Mouse (Mus musculus) liver, adult (tissue): ENCODE data around the gene Rpa1.

Experiments used
- GATA4 ChIP-seq: IDR thresholded peaks from 2 replicates; pipeline ENCODE4 v1.6.1; 2014; ENCODE audit warnings: mild to moderate bottlenecking, low read length; ENCODE audit not compliant: insufficient replicate concordance

Rpa1 gene

DNA sequence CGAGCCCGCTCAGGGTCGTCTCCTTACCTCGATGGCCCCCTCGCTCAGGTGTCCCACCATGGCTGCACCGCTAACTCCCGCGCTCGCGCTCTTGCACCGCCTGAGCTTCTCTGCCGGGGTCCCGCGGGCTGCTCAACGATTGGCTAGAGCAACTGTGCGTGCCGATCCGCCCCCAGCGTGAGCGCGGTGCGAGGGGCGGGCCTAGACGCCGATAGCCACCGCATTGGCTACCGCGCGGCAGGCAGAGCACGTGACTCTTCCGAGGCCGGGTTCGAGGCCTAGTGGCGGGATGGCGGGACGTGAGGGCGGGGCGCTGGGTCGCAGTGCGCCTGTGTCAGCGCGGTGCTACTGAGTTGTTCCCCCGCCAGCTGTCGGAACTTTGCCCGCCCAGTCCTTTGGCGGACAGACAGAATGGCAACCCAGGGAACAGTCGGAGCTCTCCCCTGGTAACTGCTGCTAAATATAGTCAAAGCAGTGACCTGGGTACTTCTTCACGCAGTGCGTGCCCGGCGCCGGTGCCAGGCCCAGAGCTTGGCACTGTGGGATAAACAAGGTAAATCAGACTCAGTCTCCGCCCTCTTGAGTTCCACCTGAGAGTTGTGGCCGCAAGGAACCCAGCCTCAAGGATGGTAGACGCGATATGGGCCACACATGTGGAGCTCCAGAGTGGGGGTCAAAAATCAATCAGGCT, at the start of gene Rpa1, which contains the start of gene Smyd4:
Rpa1 (minus strand) TSS at position 126 of the 691 bp plus-strand sequence.
Smyd4 (plus strand) TSS at position 235 of the 691 bp plus-strand sequence.
- no peak for TF ChIP-seq GATA4

DNA sequence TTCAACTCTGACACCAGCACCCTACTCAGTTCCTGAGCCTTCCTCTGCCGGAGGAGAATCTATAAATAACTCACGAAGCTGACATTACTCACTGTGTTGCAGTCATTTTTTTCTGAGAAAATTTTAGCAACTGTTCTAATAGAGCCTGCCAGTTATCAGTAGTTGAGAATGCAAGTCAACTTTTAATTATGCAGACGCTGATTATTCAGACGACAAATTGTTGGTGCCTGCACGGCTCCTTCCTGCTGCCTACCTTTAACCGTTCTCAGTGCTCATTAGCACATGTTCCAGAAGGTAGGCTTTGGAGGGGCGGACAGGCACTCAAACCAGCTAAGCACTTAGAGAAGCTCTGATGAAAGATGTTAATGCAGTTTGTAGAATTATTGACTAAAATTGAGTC, 49.3 kb upstream of the Rpa1 start:
- TF ChIP-seq GATA4 = no peak

DNA sequence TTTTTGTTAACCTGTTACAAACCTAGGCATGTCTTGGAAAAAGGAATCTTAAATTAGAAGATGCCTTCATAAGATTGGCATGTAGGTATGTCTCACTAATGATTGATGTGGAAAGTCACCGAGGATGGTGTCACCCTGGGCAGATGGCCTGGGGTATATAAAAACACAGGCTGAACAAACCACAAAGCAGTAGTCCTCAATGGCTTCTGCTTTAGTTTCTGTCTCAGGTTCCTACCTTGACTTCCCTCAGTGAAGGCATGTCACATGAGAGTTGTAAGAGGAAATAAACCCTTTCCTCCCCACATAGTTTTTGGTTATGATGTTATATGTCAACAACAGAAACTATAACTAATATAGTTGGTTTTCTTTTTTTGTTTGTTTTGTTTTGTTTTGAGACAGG, 47.5 kb upstream of the Rpa1 start:
- no peak for TF ChIP-seq GATA4

- TF ChIP-seq GATA4 = no peak
These were observed 29.0 kb upstream of the Rpa1 start for GRCm38 (mm10) chr11:75377125-75377524.

DNA sequence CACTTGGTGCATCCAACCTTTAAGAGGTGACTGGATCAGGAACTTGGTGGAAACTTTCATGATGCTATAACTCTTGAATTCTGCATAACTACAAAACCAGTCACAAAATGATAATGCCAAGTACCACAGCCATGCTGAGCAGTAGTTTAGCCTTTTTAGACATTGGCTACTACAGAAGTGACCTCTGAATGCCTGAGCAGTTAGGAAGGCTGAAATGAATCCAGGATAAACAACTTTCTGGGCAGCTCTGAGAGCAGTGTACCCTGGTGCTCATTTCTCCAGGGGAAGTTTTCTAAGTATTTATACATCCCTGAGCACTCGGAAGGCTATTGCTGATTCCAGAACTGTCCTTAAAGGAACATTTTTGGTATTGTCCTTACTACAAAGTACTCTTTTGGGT, 7.4 kb upstream of the Rpa1 start:
- TF ChIP-seq GATA4 = no peak

GRCm38 (mm10) chr11:75351225-75351624, 3.1 kb upstream of the Rpa1 start:
- no peak for TF ChIP-seq GATA4

DNA sequence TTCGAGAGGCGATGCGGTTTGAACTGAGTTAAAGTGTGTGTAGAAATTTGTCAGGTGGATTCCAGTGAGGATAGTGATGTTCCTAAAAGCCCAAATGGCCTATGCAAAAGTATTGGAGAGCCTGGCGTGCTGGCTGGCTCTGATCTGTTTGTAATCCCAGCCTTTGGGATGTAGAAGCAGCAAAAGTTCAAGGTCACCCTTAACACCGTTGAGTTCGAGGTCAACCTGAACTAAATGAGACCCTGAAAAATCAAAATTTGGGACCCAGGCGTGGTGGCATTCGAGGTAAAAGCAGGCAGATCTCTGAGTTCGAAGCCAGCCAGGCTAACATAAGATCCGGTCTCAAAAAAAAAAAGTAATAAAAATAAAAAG, 752 bp upstream of the Rpa1 start:
- no peak for TF ChIP-seq GATA4

DNA sequence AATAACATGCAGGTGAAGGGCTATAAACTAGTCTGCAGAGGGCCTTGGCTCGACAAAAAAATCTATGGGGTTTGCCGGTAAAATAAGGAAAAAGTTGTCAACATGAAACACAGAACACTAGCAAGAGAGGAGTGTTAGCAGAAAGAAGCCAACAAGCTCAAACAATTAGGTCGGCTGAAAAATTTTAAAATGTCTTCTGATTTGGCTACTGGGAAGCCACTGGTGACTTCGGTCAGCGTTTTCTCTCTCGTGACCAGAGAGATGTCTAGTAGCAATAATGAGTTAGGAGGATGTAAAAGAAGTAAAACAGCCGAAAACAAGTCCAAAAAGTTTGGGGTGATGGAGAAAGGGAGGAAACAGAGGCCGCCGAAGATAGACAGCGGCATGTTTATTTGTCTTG, 528 bp downstream of the Rpa1 start:
- no peak for TF ChIP-seq GATA4

DNA sequence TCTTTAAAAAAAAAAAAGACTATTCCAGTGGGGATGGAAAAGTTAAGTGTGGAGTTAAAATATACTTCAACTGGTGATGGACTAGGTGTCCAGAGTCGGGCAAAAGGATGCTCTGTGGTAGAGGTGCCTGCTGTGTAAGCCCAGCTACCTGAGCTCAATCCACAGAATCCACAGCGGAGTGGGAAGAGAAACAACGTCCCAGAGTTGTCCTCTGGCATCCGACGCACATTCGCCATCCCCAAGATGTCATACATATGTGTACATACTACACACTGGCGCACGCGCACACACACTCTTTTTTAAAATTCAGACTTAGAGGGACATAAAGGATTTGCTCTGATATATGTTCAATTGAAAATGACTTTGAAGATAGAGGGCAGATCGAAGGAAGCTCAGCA, 937 bp downstream of the Rpa1 start:
- TF ChIP-seq GATA4 = no peak

- TF ChIP-seq GATA4 = no peak
These were observed 1.5 kb downstream of the Rpa1 start for GRCm38 (mm10) chr11:75346556-75347187.

GRCm38 (mm10) chr11:75344716-75345115, 3.4 kb downstream of the Rpa1 start:
- no peak for TF ChIP-seq GATA4

DNA sequence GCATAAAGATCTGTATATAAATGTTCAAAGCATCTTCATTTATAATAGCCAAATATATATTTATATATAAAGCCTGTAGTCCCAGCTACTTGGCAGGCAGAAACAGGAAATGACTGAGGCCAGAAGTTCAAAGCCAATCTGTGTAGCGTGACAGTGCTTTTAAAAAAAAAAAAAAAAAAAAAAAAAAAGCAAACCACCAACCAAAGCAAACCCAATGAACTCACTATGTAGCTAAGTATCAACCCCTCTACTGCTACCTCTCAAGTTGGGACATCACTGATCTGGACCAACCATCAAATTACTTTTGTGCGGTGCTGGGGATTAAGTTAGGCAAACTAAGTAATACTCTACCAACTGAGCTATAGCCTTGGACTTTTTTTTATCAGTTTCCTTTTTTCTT, 4.0 kb downstream of the Rpa1 start:
- peak; percentile 29; the same call in 1 of the 2 replicates for TF ChIP-seq GATA4

DNA sequence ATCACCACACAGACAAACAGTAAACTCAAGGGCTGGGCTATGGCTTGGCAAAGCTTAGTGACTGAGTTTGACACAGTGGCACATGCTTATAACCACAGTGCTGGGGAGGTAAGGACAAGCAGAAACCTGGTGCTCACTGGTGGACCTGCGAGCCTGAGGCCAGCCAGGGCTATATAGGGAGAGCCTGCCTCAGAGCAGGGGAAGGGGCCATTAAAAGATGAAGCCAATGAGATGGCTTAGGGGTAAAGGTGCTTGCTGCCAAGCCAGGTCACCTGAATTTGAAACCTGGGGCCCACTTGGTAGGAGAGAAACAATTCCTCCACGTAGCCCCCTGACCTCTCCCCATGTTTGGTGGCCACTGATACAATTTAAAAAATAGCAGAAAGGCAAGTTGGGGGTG, 5.0 kb downstream of the Rpa1 start:
- TF ChIP-seq GATA4 = no peak

DNA sequence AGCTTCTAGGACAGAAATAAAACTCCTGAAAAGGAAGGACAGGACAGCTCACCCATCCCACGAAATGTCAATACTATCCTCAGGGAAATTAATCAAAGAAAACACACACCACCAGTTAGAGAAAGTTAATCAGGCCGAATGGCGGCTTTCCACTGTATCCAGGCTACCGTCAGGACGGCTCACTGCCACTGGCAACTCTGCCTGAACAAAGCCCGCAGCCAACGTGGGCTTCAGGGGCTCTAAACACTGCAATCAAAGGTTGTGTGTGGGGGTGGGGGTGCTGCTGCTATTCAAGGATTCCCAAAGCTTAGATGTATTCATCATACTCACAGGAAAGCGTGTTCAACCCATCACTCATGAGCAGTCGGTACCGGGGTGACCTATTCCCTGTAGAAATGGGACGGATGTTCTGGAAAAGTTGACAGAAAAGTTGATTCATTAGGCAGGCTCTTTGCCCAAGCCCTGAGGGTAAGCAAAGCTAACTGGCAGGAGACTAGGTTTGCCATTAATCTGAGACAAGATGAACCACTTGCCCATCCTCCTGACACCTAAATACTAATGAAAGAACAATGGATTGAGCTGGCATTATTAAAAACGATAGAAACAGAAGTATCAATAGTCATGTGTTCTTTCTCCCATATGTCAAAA, 7.3 kb downstream of the Rpa1 start:
- TF ChIP-seq GATA4 = no peak

DNA sequence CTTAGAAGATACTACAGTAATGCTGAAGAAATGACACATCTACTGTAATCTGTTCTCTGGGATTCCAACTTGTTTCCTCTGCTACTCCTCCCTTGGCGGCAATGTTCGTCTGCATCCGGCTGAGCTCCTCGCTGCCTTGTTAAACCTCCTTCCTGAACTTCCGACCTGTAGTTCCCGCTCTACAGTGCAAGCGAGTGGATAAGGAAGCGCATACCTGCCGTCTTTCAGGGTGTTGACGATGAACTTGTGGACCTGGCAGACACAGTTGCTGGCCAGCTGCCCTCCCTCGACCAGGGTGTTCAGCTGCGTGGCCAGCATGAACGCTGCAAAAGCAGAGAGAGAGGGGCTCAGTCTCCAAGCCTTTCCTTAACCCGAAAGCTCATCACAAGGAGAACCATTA, 8.0 kb downstream of the Rpa1 start:
- TF ChIP-seq GATA4 = peak; percentile 71; the same call in 1 of the 2 replicates

DNA sequence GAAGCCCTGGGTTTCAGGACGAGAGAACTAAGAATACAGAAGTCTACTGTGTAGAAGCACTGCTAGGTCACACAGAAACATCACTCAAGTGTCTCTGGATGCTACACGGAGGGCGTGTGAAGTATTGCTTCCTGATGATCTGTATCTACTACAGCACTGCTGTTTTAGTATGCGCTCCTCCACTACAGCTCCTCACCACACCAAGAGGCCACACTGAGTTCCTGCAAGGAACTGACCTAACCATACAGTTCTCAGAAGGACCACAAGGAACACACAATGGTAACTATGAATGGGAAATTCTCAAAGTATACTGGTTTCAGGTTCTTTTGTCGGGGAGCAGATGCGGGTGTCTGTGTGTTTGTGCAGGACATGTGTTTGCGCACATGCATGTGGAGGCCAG, 10.9 kb downstream of the Rpa1 start:
- no peak for TF ChIP-seq GATA4
